Mouse (Mus musculus): Measurements from ENCODE around the gene Cysltr2.

DNA sequence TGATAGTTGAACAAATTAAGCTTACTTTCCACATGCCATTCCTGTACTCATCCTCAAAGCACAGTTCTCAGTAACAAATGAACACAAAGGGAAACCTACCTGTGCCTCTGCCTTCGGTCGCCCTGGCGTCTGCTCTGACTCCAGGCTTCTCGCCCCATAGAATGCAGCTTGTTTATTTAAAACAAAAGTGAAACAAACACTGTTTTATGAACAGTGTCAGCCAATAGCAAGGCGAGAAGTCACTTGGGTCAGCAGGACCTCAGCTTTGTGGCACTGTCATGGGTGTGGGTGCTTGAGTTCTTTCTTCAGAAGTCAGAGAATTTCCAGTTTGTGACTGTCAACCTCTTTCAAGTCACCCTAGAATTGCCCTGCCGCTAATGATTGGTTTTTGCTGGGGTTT is at the start of gene Cysltr2:
- no peak for TF ChIP-seq CTCF (IDR thresholded peaks at IDR 0.05; ENCODE audit: extremely low read depth, insufficient read depth, low read length)
- no peak for TF ChIP-seq POLR2A (IDR thresholded peaks at IDR 0.05; ENCODE audit: extremely low read depth, insufficient read depth, low read length)
